Mouse (Mus musculus) cerebellum, adult 18-20 months (tissue): Measurements from ENCODE around the gene 1700016K19Rik.

ENCODE experiments used
- DNase-seq, 2 experiments: peaks; one replicate each; pipeline ENCODE4 v3.0.0; 2021

The 1700016K19Rik gene

DNA sequence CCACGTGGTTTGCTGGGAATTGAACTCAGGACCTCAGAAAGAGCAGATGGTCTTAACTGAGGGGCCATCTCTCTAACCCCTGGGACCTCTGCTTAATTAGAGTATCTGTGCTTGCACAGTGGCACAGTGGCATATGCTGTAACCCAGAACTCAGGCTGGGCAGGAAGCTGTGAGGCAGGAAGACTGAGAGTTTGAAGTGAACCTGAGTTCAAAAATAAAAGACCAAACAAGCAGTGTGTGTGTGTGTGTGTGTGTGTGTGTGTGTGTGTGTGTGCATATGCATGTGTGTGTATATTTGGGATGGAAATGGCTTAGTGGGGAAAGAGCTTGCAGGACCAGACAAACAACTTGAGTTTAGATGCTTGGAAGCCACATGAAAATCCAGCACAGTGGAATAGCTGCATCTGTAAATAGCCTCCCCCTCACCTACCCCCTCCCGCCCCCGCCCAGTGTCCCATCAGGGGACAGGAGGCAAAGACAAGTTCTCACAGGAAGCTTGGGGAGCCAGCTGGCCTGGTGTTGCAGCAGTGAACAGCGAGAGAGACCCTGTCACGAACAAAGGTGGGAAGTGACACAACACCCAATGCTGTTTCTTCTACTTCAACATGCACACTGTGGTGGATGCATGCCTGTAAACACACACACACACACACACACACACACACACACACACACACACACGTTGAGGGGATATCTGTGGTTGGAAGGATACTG is 38.0 kb downstream of the 1700016K19Rik start:
- no peak for DNase-seq

DNA sequence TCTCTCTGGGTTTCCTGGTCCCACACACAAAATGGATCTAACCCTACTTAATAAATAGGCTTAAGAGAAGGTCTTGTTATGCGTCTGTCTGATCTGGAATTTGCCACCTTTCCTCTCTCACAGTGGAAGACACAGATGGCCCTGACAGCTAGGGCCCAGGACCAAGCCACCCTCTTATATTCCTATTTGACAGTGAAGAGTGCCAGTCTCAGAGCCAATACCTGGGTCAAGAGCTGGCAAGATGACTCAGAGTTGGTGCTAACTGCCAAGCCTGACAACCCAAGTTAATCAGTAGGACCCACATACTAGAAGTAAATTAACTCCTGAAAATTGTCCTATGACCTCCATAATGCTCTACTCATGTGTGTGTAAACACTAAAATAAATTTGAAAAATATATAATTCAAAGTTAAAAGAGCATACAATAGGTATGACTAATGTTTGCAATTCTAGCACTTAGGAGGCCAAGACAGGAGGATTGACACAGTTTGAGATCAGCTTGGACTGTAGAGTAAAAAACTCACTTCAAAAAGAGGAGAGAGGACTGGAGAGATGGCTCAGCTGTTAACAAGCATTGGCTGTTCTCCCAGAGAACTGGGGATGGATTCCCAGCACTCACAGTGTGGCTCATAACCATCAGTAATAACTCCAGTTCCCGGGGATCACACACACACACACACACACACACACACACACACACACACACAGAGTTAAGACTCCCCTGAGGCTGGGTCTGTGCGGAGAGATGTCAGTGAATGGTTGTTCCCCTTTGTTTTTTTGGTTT is 39.8 kb downstream of the 1700016K19Rik start:
- DNase-seq = peak; percentile 71 to 83

DNA sequence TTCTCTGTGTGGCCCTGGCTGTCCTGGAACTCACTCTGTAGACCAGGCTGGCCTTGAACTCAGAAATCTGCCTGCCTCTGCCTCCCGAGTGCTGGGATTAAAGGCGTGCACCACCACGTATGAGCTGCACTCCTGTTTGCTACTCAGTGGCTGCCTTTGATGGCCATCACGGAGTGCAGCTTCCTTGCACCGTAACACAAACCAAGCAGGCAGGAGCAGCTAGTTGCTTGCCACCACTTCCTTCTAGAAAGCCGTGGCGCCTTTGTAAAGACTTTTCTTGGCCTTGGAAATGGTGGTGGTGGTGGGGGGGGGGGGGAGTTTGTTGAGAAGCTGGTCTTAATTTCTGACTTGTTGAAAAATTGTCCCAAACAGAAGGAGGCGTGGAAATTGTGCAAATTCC is 40.4 kb downstream of the 1700016K19Rik start:
- no peak for DNase-seq

DNA sequence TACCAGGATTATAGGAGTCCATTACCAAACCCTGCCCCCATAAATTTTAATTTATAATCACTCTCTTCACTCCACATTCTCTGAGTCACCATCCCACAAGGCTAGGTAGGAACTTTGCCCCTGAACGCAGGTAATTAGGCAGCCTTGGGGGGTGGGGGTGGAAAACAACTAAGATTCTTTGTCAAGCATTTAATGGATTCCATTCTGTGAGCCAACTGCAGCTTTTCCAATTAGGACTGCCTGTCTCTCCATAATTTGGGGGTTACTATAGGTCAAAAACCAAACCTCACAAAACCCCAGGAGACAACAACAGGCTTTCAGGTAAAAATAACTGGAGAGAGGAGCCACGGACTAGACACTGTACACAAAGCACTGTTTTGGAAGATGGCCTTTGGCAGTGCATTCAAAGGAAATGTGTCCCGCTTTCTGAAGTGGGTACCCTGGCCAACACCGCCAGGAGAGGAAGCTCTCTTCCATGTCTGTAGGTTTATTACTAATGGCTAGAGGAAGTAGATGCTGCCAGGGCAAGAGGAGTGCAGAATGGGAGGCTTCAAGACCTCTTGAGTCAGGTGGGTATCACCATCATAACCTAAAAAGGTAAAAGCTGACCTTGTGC is 41.2 kb downstream of the 1700016K19Rik start:
- DNase-seq = peak in 1 of 2 experiments; percentile 43

DNA sequence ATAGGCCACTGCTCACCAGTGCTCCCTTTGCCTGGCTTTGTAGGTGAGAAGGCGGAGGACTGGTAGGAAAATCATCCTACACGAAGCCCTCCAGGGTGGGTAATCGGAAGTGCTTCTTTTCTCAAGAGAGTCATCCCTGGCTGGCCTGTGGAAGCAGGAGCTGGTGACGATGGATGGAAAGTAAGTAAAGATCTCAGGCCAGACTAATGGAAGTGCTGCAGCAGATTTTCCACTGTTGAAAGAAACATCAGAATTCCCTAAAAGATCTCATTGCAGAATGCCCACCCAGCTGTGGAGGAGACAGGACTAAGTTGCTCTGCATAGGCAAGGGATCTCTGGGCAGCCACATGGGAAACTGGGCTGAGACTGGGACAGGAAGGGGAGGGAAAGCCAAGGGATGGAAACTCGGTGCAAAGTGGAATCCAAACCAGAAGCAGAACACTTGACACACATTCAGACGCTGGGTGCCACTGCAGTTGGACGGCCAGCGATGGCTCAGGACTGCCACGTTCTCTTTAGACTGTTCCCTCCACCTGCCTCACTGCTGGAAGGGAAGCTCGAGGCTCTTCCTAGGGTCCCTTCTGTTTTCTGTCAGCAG is 42.4 kb downstream of the 1700016K19Rik start:
- no peak for DNase-seq

DNA sequence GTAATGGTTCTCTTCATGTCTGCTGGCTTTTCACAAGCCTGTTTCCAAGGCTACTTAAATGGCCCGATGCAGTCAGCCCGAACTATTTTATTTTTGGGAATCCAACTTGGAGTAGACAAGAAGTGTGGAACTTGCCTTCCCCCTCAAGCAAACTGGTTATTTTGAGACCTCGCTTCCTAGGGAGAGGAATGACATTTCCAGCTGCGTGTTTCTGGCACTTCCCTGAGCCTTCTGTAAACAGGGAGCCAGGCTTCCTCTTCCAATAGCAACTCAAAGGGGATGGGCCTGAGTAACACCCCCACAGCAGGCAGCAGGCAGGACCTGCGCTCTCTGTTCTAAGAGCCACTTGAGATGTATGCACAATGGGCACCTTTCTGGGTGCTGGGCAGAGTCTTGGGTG is 43.2 kb downstream of the 1700016K19Rik start:
- no peak for DNase-seq

DNA sequence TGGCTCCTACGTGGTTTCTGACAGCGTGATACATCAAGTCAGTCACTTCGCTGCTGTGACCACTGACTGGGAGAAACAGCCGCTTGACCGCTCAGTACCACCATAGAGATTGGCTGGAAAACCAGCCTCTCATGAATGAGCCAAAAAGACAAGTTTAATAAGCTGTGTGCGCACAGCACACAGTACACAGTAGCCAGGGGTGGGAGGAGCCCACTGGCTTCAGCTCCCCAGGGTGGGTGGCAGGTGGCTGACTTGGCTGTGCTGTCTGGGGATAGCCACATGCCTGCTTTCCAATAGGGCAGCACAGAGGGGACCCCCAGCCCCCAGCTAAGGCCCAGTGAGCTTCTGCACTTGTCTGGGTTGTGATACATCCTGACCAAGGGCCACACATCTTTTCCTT is 44.8 kb downstream of the 1700016K19Rik start:
- no peak for DNase-seq

DNA sequence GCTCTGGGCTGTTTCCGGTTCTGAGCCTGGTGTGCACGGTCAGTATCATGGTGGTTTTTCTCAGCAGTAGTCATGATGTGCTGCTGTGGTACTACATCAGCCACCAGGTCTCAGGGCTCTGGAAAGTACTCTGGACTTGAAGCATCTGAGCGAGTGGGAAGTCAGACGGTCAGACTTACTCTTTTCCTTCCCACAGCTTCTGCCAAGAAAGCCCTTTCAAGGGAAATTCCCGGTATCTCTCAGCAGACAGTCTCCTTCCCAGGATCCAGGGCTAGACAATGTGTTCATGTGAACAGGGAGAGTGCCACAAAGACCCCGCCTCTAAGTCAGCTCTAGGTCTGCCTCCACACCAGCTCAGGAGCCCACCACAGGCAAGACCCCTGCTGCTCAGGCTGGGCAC is 45.7 kb downstream of the 1700016K19Rik start:
- no peak for DNase-seq

DNA sequence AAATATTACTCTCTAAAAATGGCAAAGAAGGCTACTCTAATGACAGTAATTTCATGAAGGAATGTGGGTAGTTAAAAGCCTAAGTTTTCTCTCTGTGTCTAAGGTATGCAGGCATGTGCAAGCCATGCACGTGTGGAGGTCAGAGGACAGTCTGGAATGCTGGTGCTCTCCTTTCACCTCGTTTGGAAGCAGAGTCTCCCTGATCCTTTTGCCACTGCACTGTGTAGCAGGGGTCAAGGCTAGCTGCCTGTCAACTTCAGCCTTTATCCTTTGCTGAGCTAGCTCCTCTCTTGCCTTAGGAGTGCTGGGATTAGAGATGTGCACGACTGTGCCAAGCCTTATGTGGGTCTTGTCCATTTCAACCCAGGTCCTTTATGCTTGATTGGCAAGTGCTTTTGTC is 50.8 kb downstream of the 1700016K19Rik start:
- DNase-seq = no peak

DNA sequence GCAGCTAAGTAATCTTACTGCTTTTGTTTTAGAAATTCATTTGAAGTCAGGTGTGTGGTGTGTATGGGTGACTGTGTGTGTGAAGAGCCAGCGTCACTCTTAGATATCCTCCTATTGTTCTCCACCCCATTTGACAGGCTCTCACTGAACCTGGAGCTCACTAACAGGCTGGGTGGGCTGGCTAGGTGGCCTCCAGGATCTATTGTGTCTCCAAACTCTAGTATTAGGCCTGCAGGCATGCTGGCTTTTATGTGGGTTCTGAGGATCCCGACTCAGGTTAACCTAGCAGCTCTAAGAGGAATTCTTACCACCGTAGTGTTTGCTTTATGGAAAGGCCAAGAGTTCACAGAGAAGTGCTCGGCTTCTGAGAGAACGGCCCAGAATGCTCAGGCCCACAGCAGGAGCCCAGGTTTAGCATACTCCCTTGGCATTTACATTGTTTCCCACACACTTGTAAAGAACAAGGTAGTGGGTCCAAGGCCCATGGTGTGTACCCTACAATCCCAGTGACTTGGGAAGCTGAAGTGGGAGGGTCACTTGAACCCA is 51.3 kb downstream of the 1700016K19Rik start:
- no peak for DNase-seq

DNA sequence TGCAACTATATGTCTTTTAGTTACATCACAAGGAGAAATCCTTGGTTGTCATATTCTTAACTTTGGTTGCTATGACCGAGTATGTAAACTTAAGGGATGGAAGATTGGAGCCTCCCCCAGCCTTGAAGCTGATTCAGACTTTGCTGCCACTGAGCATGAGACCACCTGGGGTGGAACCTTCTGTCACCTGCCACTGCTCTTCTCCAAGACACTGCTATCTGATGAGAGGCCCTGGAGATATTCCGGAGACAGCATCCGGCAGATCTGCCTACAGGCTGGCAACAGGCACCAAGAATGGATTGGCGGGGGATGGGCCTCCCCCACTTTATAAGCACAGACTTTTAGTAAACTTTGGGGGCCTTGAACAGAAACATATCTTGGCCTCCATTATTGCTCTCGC is 52.8 kb downstream of the 1700016K19Rik start:
- DNase-seq = peak; percentile 82 to 87
